Mouse (Mus musculus): ENCODE measurements around the gene Nr2c2ap. TPM values are rescaled to one million over a fixed set of nuclear protein-coding genes. Genes with fewer than 3 reads are reported as not detected.

Nr2c2ap gene
- polyA plus RNA-seq, 1 experiment: 38.0 TPM

- TF ChIP-seq POLR2A (IDR thresholded peaks at IDR 0.05; ENCODE audit: insufficient read depth, low read length) (no peak), CTCF (IDR thresholded peaks at IDR 0.05; ENCODE audit: low read depth, low read length) (peak; percentile 95), EP300 (IDR thresholded peaks at IDR 0.05; ENCODE audit: insufficient read depth, low read depth, low read length) (peak; percentile 63; the same call in 1 of the 2 replicates)
- Histone ChIP-seq H3K27ac (ENCODE audit: insufficient read depth, low read length) (no peak overlapping the region), H3K9me3 (replicated peaks; ENCODE audit: control insufficient read depth, insufficient read depth, low read length, poor library complexity, severe bottlenecking) (no peaks in the 10 kb centered on the region), H3K36me3 (ENCODE audit: control insufficient read depth, insufficient read depth, low read length, poor library complexity, severe bottlenecking) (no peaks in the 10 kb centered on the region), H3K9ac (ENCODE audit: low read depth, poor library complexity, severe bottlenecking) (no peak overlapping the region), H3K27me3 (ENCODE audit: control insufficient read depth, insufficient read depth, low read length, poor library complexity, severe bottlenecking) (no peaks in the 10 kb centered on the region), H3K4me1 (ENCODE audit: control insufficient read depth, insufficient read depth, low read length) (peaks cover 2% of the 10 kb centered on the region), H3K4me3 (ENCODE audit: low read depth, low read length) (no peak overlapping the region)
These were observed 26.6 kb upstream of the Nr2c2ap start for GRCm38 (mm10) chr8:70104506-70104905.

GRCm38 (mm10) chr8:70104922-70105321 lies 26.2 kb upstream of the Nr2c2ap start:
- H3K4me1 ChIP-seq (ENCODE audit: control insufficient read depth, insufficient read depth, low read length): peaks cover 2% of the 10 kb centered on the region
- H3K36me3 ChIP-seq (ENCODE audit: control insufficient read depth, insufficient read depth, low read length, poor library complexity, severe bottlenecking): no peaks in the 10 kb centered on the region
- no peak overlapping the region for H3K27ac ChIP-seq (ENCODE audit: insufficient read depth, low read length)

GRCm38 (mm10) chr8:70110451-70110850 lies 20.7 kb upstream of the Nr2c2ap start:
- Histone ChIP-seq H3K9me3 (replicated peaks; ENCODE audit: control insufficient read depth, insufficient read depth, low read length, poor library complexity, severe bottlenecking) (no peaks in the 10 kb centered on the region), H3K36me3 (ENCODE audit: control insufficient read depth, insufficient read depth, low read length, poor library complexity, severe bottlenecking) (no peaks in the 10 kb centered on the region), H3K4me1 (ENCODE audit: control insufficient read depth, insufficient read depth, low read length) (no peaks in the 10 kb centered on the region), H3K27ac (ENCODE audit: insufficient read depth, low read length) (no peak overlapping the region), H3K4me3 (ENCODE audit: low read depth, low read length) (no peak overlapping the region), H3K9ac (ENCODE audit: low read depth, poor library complexity, severe bottlenecking) (no peak overlapping the region), H3K27me3 (ENCODE audit: control insufficient read depth, insufficient read depth, low read length, poor library complexity, severe bottlenecking) (0 out of 2 replicates have a peak, but pooled peaks cover 3% of the 10 kb centered on the region)
- peak; percentile 50; the same call in 1 of the 2 replicates for TF ChIP-seq EP300 (IDR thresholded peaks at IDR 0.05; ENCODE audit: insufficient read depth, low read depth, low read length)
- TF ChIP-seq POLR2A (IDR thresholded peaks at IDR 0.05; ENCODE audit: insufficient read depth, low read length): no peak

More at GRCm38 (mm10) chr8:70104922-70105321, 26.2 kb upstream of the Nr2c2ap start:
- no peak overlapping the region for H3K4me3 ChIP-seq (ENCODE audit: low read depth, low read length)
- H3K27me3 ChIP-seq (ENCODE audit: control insufficient read depth, insufficient read depth, low read length, poor library complexity, severe bottlenecking): no peaks in the 10 kb centered on the region
- no peaks in the 10 kb centered on the region for H3K9me3 ChIP-seq (replicated peaks; ENCODE audit: control insufficient read depth, insufficient read depth, low read length, poor library complexity, severe bottlenecking)
- no peak overlapping the region for H3K9ac ChIP-seq (ENCODE audit: low read depth, poor library complexity, severe bottlenecking)
- TF ChIP-seq POLR2A (IDR thresholded peaks at IDR 0.05; ENCODE audit: insufficient read depth, low read length) (no peak), EP300 (IDR thresholded peaks at IDR 0.05; ENCODE audit: insufficient read depth, low read depth, low read length) (no peak), CTCF (IDR thresholded peaks at IDR 0.05; ENCODE audit: low read depth, low read length) (no peak)

- 0 out of 2 replicates have a peak, but pooled peaks cover 3% of the 10 kb centered on the region for H3K27me3 ChIP-seq (ENCODE audit: control insufficient read depth, insufficient read depth, low read length, poor library complexity, severe bottlenecking)
- TF ChIP-seq CTCF (IDR thresholded peaks at IDR 0.05; ENCODE audit: low read depth, low read length) (no peak), POLR2A (IDR thresholded peaks at IDR 0.05; ENCODE audit: insufficient read depth, low read length) (no peak), EP300 (IDR thresholded peaks at IDR 0.05; ENCODE audit: insufficient read depth, low read depth, low read length) (no peak)
- no peaks in the 10 kb centered on the region for H3K4me1 ChIP-seq (ENCODE audit: control insufficient read depth, insufficient read depth, low read length)
- H3K4me3 ChIP-seq (ENCODE audit: low read depth, low read length): peak overlapping the region; percentile 18
- no peaks in the 10 kb centered on the region for H3K36me3 ChIP-seq (ENCODE audit: control insufficient read depth, insufficient read depth, low read length, poor library complexity, severe bottlenecking)
- no peak overlapping the region for H3K9ac ChIP-seq (ENCODE audit: low read depth, poor library complexity, severe bottlenecking)
- no peak overlapping the region for H3K27ac ChIP-seq (ENCODE audit: insufficient read depth, low read length)
- H3K9me3 ChIP-seq (replicated peaks; ENCODE audit: control insufficient read depth, insufficient read depth, low read length, poor library complexity, severe bottlenecking): no peaks in the 10 kb centered on the region
These were observed 19.8 kb upstream of the Nr2c2ap start for GRCm38 (mm10) chr8:70111192-70111795.

- Histone ChIP-seq H3K9me3 (replicated peaks; ENCODE audit: control insufficient read depth, insufficient read depth, low read length, poor library complexity, severe bottlenecking) (no peaks in the 10 kb centered on the region), H3K4me1 (ENCODE audit: control insufficient read depth, insufficient read depth, low read length) (no peaks in the 10 kb centered on the region), H3K27ac (ENCODE audit: insufficient read depth, low read length) (no peak overlapping the region), H3K4me3 (ENCODE audit: low read depth, low read length) (peak overlapping the region; percentile 18), H3K9ac (ENCODE audit: low read depth, poor library complexity, severe bottlenecking) (no peak overlapping the region), H3K27me3 (ENCODE audit: control insufficient read depth, insufficient read depth, low read length, poor library complexity, severe bottlenecking) (0 out of 2 replicates have a peak, but pooled peaks cover 3% of the 10 kb centered on the region), H3K36me3 (ENCODE audit: control insufficient read depth, insufficient read depth, low read length, poor library complexity, severe bottlenecking) (no peaks in the 10 kb centered on the region)
- no peak for TF ChIP-seq EP300 (IDR thresholded peaks at IDR 0.05; ENCODE audit: insufficient read depth, low read depth, low read length)
- TF ChIP-seq POLR2A (IDR thresholded peaks at IDR 0.05; ENCODE audit: insufficient read depth, low read length): no peak
- no peak for TF ChIP-seq CTCF (IDR thresholded peaks at IDR 0.05; ENCODE audit: low read depth, low read length)
These were observed 18.6 kb upstream of the Nr2c2ap start for GRCm38 (mm10) chr8:70112401-70113016.

GRCm38 (mm10) chr8:70114488-70114887 lies 16.6 kb upstream of the Nr2c2ap start:
- H3K9ac ChIP-seq (ENCODE audit: low read depth, poor library complexity, severe bottlenecking): no peak overlapping the region
- no peak overlapping the region for H3K4me3 ChIP-seq (ENCODE audit: low read depth, low read length)
- no peaks in the 10 kb centered on the region for H3K4me1 ChIP-seq (ENCODE audit: control insufficient read depth, insufficient read depth, low read length)
- peaks cover 6% of the 10 kb centered on the region; the same call in 1 of the 2 replicates for H3K27me3 ChIP-seq (ENCODE audit: control insufficient read depth, insufficient read depth, low read length, poor library complexity, severe bottlenecking)
- H3K27ac ChIP-seq (ENCODE audit: insufficient read depth, low read length): no peak overlapping the region
- TF ChIP-seq POLR2A (IDR thresholded peaks at IDR 0.05; ENCODE audit: insufficient read depth, low read length) (no peak), CTCF (IDR thresholded peaks at IDR 0.05; ENCODE audit: low read depth, low read length) (no peak), EP300 (IDR thresholded peaks at IDR 0.05; ENCODE audit: insufficient read depth, low read depth, low read length) (no peak)
- no peaks in the 10 kb centered on the region for H3K9me3 ChIP-seq (replicated peaks; ENCODE audit: control insufficient read depth, insufficient read depth, low read length, poor library complexity, severe bottlenecking)
- no peaks in the 10 kb centered on the region for H3K36me3 ChIP-seq (ENCODE audit: control insufficient read depth, insufficient read depth, low read length, poor library complexity, severe bottlenecking)
